12 mouse cellular contexts compared by ENCODE assay signal in genomic region chr17:13806016-13806415, GRCm38 (mm10). TPM values are rescaled to one million over a fixed set of nuclear protein-coding genes. Genes with fewer than 3 reads are reported as not detected.
DNase-seq lines count a peak whose midpoint lies in the region.
"Had no signal": no experiment of that assay in that cellular context is flagged by ENCODE, and none has a peak within 500 bp of the region (broad histone marks: within the 10 kb centered on the region; RNA-seq: fewer than 3 reads in every experiment).

No protein-coding gene starts in this region.

- peak; percentile 34 for DNase-seq in adrenal gland, postnatal 10 days
- no peak for DNase-seq in adrenal gland, postnatal 36 days
- peak; percentile 45 to 51 for DNase-seq in cerebellum, postnatal 10 days
- DNase-seq in cerebellum, postnatal 4 days (ENCODE audit: low spot score in 2 of 2) = no peak
- peak; percentile 34 for DNase-seq in heart, adult 11 months
- no peak for DNase-seq in heart, adult 18-20 months
- DNase-seq: adrenal gland, postnatal 25 days; B cell, adult 2 months; cerebellum, adult 8-10 months; cerebellum, adult 9-11 months; cerebellum, postnatal 36 days; forebrain, postnatal 0 days had no signal

RNA-seq across cellular contexts. Expression of gene Tcte2, which starts 44.4 kb away (rescaled TPM):
- total RNA-seq in adrenal gland, postnatal 10 days (2021) = 1 to 10 TPM; 2.6 to 4.1 TPM
- 1 to 10 TPM; 3.0 to 5.5 TPM for total RNA-seq in adrenal gland, postnatal 36 days (2021)
- 1 to 10 TPM; 4.7 to 6.0 TPM for total RNA-seq in heart, adult 18-20 months (2021)

RNA-seq across cellular contexts. Expression of gene Afdn, which starts 45.7 kb away (rescaled TPM):
- 100 to 1,000 TPM; 103 to 152 TPM for total RNA-seq in adrenal gland, postnatal 10 days (2021)
- total RNA-seq in adrenal gland, postnatal 36 days (2021) = 100 to 1,000 TPM in 1 of 2 experiments, 10 to 100 TPM in 1; 67.3 to 109 TPM
- 10 to 100 TPM; 49.0 to 52.5 TPM for total RNA-seq in heart, adult 18-20 months (2021)

Comparison
In these comparisons a context has a peak if more than half of its experiments do, and no peak if none do; other contexts are left out.
1. DNase-seq: peak in adrenal gland, postnatal 10 days (single experiment), cerebellum, postnatal 10 days (2 of 2) and heart, adult 11 months (single experiment); none in adrenal gland, postnatal 36 days (0 of 2), cerebellum, postnatal 4 days (0 of 2) and heart, adult 18-20 months (0 of 2).